Mouse (Mus musculus): ENCODE measurements around the gene Igfbp4.

The Igfbp4 gene

DNA sequence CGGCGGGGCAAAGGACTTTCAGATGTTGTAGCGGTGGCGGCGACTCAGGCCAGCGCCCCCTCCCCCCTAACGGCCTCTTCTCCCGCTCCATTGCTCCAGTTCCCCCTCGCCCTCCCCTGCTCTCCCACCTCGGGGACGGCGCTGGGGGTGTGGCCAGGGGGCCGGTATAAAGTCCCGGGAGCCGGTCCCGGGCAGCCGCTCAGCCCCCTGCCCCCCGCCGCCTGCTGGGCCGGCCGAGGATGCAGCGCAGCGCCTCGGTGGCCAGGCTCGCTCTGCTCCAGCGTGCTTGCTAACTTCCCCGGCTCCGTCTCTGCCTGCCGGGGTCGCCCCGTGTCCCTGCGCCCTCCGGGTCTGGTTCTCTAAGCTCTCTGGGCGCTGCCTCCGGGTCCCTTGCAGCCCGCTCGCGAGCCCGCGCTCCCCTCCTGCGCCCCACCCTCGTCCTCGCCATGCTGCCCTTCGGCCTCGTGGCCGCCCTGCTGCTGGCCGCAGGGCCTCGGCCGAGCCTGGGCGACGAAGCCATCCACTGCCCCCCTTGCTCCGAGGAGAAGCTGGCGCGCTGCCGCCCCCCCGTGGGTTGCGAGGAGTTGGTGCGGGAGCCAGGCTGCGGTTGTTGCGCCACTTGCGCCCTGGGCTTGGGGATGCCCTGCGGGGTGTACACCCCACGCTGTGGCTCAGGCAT, at the start of gene Igfbp4:
Igfbp4 (plus strand) TSS at position 194 of the 679 bp plus-strand sequence.
- DNase-seq (ENCODE audit: low read depth): no peak

DNA sequence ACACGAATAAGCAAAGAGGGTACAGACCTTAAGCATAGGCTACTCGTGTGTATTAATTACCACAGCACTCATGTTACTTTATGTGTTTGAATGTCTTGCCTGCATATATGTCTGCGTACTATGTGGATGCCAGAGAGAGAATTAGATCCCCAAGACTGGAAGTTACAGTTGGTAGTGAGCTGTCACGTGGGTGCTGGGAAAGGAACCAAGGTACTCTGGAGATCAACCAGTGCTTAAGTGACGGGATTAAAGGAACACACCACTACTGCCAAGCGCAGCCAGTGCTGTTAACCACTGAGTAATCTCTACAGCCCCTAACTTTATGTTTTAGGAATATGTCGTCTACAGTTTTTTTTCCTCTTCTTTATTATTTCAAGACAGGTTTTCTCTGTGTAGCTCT, 45.1 kb upstream of the Igfbp4 start:
- DNase-seq (ENCODE audit: low read depth): no peak

DNA sequence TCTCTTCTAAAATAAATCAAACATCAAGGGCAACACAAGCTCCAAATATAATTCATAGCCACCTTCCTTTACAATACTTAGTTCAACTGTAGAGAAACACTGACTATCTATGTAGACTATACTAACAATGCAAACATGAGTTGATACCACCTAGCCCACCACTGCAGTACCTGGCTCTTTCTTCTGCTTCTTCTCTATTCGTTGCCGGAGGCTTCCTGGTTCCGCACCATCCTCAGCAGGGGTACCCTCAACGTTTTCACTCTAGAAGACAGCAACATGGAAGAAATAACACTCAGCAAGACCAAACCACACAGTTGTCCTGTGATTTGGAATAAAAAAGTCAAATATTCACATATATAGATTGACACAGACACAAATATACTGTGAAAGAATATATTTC, 43.4 kb upstream of the Igfbp4 start:
- no peak for DNase-seq (ENCODE audit: low read depth)

DNA sequence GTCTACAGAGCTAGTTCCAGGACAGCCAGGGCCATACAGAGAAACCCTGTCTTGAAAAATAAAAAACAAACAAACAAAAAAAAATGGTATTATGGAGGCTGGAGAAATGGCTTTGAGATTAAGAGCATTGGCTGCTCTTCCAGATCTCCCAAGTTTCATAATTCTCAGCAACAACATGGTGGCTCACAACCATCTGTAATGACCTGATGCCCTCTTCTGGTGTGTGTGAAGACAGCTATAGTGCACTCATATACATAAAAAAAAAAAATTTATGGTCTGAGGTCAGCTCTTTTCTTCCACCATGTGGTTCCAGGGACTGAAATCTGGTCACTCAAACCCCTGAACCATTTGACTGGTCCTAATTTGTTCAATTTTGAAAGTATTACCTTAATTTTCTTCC, 42.3 kb upstream of the Igfbp4 start:
- DNase-seq (ENCODE audit: low read depth): peak; percentile 57

DNA sequence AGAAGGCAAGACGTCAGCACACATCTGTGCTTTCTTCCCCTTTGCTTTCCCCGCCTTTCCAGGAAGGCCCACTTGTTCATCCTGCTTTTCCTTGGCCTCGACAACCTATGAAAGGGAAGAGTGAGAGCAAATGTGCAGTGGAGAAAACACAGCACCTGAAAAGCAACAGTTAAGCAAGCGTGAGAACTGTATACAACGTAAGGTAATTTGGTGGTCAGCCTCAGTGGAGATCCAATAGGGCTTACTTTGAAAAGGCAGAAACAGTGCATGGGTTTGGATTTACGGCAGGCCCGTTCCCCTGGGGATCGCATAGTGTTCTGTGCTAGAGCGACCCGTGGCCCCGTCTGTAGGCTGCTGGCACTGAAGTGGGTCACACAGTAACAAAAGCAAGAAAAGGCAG, 41.8 kb upstream of the Igfbp4 start:
- no peak for DNase-seq (ENCODE audit: low read depth)

DNA sequence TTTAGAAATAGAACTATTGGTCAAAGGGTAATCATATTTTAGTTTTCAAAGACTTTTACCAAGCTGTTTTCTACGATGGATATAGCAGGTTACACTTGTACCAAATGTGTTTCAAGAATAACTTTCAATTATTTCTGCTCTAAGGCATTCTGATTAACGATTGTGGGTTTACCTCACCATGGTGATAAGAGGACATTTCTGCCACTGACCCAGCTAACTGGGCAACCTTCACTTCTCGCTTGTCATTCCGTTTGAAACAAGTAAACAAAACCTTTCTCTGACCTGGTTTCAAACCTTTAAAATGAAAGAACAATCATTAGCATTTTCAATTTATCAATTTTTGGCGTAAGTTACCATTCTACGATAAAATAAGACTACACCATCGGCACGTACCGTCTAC, 34.3 kb upstream of the Igfbp4 start:
- DNase-seq (ENCODE audit: low read depth): no peak

DNA sequence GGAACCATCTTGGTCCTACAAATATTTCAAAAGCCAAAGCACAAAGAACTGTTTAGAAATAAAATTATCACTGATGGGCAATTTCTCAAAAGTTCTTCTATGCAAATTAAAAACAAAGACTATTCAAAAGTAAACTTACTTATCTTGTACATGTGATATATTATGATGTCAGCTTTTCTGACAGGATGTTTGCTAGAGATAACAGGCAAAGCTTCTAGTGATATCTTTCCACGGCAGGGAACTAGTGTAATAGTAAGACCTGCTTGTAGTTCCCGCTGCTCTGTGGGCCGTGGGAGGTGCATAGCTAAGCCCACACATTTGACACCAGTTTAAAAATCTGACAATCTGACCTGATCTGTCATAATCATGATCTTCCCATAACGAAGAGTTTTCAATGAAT, 30.9 kb upstream of the Igfbp4 start:
- DNase-seq (ENCODE audit: low read depth): no peak

DNA sequence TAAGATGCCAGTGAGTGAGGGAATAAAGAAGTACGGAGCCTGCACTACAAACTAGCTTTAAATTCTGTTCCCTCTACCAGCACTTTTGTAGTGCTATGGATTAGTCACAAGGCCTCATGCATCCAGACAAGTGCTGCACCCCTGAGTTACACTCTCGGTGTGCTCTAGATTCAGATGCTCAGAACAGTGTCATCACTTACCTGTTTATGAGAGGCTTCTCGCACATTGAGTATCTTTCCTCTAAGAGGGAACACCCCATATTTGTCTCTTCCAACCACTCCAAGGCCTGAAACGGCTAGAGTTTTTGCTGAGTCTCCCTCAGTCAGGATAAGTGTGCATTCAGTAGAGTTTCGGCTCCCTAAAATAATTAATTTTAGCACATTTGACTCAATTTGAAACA, 30.3 kb upstream of the Igfbp4 start:
- no peak for DNase-seq (ENCODE audit: low read depth)

DNA sequence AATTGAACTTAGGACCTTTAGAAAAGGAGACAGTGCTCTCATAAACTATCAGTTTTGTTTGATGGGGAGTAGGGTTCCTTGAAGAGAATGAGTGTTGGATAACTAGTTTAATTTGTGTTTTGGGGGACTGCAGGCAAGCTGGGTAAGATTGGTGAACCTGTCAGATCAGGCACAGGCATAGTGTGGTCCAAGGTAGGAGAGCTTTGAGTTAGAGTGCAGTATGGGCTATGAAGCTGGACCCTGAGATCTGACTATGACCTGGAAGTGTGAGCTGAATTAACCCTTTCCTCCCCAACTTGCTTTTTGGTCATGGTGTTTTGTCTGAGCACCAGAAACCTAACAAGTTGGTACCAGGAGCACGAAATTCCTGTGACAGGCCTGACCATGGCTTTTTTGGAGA, 27.2 kb upstream of the Igfbp4 start:
- no peak for DNase-seq (ENCODE audit: low read depth)

DNA sequence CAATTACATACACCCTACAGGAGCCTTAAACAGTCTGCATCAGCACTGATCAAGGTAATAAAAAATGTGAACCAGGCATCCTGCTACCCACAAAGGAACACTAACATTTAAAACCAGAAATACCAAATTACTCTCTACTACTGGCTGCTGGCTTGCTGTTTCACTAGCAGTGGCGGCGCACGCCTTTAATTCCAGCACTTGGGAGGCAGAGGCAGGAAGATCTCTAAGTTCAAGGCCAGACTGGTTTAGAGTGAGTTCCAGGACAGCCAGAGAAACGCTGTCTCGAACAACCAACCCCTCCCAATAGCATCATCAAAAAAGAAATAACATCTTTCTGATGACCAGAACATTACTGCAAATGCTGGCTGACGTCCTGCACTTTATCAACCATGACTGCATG, 21.2 kb upstream of the Igfbp4 start:
- DNase-seq (ENCODE audit: low read depth): no peak

DNA sequence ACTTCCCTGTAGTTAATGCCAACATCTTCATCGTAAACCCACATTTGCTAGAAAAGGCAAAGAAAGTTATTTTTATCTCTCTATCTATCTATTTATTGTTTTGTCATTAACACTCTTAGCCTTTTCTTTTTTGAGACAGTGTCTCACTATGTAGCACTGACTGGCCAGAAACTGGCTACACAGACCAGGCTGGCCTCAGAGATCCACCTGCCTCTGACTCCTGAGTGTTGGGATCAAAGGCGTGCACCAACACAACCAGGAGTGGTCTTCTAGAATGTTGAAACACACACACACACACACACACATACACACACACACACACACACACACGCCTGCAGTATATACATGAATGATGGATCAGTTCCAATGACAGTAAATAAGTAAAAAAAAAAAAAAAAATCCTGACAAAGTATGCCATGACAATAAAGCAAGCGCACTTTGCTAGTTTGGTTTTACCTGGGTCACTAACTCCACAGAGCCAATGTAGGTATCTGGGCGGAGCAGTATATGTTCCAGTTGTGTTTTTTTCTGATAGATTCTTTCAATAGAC, 18.6 kb upstream of the Igfbp4 start:
- DNase-seq (ENCODE audit: low read depth): no peak

DNA sequence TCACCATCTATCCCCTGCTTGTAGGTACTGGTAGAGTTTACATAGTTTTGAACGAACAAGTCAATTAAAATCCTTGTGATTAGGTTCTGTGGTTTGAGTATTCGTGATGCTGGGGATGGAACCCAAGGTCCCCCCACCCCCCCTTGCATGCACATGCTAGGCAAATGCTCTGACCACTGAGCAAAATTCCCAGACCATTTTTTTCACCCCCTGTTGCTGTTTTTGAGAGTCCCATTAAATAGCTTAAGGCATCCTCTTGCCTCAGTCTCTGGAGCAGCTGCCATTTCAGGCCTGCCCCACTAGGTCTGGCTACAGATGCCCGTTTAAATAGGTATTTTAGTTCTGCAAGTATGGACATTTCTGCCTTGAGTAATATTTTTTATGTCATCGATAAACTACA, 17.9 kb upstream of the Igfbp4 start:
- peak; percentile 33 for DNase-seq (ENCODE audit: low read depth)

DNA sequence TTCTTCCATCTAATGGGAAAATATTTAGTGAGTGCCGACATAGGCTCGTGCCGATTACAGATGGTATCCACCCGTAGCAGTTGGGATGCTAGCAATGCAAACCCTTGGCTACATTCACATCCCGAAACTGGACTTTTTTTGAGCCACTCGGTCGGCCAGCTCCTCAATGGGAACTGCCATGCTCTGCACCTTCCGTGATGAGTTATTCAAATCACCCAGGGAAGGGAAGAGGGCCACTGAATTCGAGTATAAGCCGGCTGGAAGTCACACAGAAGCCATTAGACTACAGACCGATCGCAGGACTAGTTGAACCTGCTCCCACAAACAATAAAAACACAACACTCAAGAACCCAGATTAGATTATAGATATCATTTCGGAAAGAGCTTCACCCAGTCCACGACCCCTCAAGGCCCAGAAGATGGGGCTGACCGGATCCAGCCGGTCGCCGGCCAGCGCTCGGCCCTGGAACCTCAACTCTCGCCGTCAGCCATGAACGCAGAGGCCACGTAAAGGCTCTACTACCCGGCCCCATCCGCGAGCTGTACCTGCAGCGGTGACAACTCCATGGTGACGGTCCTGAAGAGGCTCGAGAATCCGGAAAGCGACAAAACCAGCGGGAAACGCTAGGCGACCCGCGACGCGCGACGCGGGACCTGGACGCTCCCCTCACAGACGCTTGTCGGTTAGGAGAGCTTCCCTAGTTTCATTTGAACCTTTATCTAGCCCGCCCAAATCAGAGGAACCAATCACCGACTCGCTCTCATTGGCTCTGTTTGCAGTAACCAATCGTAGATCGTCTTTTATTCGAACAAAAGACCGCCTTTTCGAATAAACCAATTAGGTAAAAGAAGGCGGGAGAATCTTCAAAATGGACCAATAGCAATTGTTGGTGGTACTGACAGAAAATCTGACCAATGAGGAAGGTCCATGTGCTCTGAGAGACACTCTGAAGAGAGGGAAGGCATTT, 17.3 kb upstream of the Igfbp4 start, which contains the start of gene Top2a:
Top2a (minus strand) TSS at position 690 of the 968 bp plus-strand sequence.
- DNase-seq (ENCODE audit: low read depth): peak; percentile 97

DNA sequence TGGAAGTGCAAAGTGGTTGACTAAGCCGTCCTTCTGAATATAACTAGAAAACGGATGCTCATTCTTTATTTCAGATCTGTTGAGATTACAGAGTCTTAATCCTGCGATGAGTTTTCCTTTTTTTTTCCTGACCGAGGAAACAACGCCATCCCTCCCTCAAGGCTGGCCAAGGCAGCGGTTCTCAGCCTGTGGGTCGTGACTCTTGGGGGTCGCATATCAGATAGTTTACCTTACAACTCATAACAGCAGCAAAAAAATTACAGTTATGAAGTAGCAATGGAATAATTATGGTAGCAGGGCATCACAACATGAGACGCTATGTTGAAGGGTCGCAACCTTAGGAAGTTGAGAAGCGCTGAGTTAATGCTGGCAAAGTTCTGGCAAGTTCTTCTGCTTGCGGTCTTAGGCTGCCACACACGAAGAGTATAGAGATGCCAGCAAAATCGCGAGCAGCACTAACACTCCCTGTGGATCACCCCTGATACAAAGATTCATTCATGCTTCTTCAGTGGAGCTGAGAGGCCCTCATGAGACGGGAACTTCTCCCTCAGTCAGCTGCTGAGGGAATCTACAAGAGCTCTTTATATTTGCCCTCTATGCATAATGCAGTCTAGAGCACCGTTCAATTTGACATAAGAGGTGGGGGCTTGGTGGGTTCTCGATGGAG, 16.4 kb upstream of the Igfbp4 start:
- no peak for DNase-seq (ENCODE audit: low read depth)

DNA sequence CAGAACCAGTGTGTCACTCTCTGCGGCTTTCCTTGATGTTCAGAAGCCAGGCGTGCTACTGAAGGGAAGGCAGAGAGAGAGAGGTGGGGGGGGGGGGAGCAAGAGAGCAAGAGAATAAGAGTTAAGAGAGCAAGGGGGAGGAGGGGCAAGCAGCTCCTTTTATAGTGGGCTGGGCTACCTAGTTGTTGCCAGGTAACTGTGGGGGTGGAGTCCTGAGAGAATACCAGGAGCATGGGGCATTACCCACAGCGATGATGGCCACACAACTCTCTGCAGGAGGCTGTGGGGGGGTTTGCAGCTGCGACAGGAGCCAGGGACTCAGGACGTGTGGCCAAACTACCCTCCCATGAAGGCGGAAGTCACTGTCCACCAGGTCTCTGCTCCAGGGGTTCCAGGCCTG, 15.2 kb upstream of the Igfbp4 start:
- no peak for DNase-seq (ENCODE audit: low read depth)

DNA sequence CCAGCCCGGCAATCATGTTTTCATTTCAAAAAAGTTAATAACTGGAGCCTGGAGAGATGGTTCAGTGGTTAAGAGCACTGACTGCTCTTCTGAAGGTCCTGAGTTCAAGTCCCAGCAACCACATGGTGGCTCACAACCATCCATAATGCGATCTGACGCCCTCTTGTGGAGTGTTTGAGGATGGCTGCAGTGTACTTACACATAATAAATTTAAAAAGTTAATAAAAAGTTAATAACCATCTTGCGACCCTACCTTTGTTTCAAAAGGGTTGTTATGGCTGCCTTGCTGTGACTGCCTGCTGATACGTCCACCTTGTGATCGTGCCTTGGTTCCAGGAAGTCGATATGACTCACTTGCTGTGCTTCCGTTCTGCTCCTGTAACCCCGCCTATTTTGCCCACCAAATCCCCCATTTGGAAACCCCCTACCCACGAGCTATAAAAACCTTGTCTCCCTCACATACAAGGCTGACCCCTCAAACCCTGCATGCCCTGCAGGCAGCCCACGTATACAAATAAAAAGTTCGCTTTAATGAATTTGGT, 14.1 kb upstream of the Igfbp4 start:
- no peak for DNase-seq (ENCODE audit: low read depth)

DNA sequence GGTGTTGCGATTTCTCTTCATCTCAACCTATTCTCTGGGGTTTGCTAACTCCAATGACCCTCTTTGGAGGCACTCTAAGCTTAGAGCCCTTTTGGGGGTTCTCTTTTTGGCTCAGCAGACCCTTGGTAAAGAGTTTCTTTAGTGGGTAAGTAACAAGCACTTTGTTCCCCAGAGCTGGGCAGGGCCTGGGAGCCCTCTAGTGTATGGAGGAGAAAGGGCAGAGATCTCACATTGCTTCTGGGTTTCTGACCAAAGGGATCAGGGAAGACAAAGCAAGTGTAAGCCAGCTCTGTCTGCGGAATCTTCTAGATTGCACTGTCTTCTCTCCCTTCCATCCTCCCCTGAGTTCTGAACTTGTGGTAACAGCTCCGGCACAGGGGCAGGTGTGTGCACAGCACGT, 5.7 kb upstream of the Igfbp4 start:
- peak; percentile 67 for DNase-seq (ENCODE audit: low read depth)

DNA sequence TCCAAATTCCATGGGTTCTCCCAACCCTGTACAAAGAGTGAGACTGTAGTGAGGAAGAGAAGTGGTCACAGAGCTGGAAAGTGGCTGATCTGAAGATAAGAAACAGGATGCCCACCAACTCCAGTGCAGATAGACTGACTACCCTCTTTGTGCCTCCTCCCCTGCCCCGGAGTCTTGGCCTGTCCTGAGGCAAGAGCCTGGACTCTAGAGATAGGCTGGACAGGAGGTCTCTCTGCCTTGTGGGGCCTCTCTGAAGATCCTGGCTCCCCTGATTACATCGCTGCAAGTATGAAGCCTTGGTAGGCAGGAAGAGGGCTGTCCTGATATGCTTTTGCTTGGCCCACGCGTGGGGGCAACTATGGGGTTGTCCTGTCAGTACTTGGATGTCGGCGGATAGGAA, 4.8 kb upstream of the Igfbp4 start:
- DNase-seq (ENCODE audit: low read depth): no peak

DNA sequence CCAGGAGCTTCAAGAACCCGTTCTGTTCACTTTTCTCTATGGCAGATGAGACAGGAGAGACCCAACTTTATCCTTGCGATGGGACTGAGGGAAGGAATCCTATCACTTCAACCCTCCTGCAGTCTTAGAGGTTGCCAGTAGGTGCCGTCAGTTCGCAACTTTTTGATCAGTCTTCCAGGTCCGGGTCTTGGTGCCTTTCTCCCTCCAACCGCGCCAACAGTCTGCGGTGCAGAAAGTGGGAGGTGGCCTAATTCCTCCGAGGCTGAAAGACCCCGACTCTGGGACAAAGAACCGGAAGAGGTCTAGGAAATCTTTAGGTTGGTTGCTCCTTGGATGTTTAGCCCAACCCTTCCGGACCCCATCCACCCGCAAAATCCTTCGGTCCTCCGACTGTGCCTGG, 1.3 kb upstream of the Igfbp4 start:
- DNase-seq (ENCODE audit: low read depth): peak; percentile 93

DNA sequence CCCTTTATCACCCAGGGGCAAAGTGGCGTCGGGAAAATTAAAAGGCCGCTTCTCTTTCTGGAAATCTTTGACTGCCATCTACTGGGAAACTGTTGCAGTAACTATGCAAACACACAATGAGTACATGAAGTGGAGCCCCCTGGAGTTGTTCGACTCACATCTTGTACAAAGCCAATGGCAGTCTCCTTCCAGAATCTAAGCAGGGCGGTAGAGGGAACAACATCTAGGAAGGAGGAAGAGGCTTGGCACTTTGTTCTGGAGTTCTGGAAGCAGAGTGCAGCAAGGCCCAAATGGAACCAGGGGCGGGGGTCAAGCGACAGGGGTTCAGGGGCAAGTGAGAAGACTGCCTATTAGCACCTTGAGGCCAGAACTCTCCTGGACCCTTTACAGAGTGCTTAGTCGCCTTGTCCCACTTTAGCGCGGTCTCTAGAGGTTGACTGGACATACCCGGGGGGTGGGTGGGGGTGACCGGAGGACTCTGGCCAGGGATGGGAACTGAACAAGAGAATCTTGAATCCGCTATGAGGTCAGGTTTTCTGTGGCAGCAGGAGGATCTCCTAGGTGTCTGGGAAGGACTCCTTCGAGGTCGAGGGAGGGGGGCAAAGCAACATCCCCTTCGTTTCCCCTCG, 584 bp upstream of the Igfbp4 start:
- peak; percentile 67 for DNase-seq (ENCODE audit: low read depth)

Measured in NIH3T3 (cell line).